Mouse (Mus musculus) testis, adult 2 months (tissue): ENCODE measurements around the gene Mtm1.

Experiments
- CTCF ChIP-seq: fragments of 200-500 bp; IDR thresholded peaks from 2 replicates; pipeline ENCODE4 v1.5.1; 2012; ENCODE audit warnings: low read depth, mild to moderate bottlenecking, inconsistent platforms, low read length, moderate library complexity; ENCODE audit not compliant: control insufficient read depth, insufficient read depth, insufficient replicate concordance
- POLR2A ChIP-seq: fragments of 200-500 bp; IDR thresholded peaks from 2 replicates; pipeline ENCODE4 v1.6.1; 2012; ENCODE audit warnings: low read depth, mild to moderate bottlenecking, inconsistent platforms, low read length, moderate library complexity; ENCODE audit not compliant: control insufficient read depth

- TF ChIP-seq CTCF (no peak), POLR2A (no peak)
Measured at GRCm38 (mm10) chrX:71220896-71221295, 10.3 kb downstream of the Mtm1 start.
